Mouse (Mus musculus) liver, embryonic 11.5 days (tissue): ENCODE data around the gene Fer. TPM values are rescaled to one million over a fixed set of nuclear protein-coding genes. Genes with fewer than 3 reads are reported as not detected.

Experiments
- ATAC-seq: fragments of 200-750 bp; cut with Nextera tagmentation; replicated peaks from 2 replicates; pipeline ENCODE4 v1.8.0; 2017; ENCODE audit warnings: moderate number of reproducible peaks, mild to moderate bottlenecking, moderate TSS enrichment, moderate library complexity; ENCODE audit not compliant: low FRiP score
- DNase-seq: peaks from one replicate; pipeline ENCODE4 v3.0.0-alpha.2; 2017; ENCODE audit warnings: low spot score
- H3K27ac ChIP-seq: fragments of 300-500 bp; sonication (generic); 2 replicates; pipeline ENCODE4 v1.5.1; 2014; ENCODE audit warnings: mild to moderate bottlenecking, low read depth, low read length, control low read depth
- H3K27me3 ChIP-seq: fragments of 300-500 bp; sonication (generic); replicated peaks from 2 replicates; pipeline ENCODE4 v1.6.1; 2014; ENCODE audit warnings: low read length, mixed read lengths; ENCODE audit not compliant: control insufficient read depth, insufficient read depth
- H3K36me3 ChIP-seq: fragments of 300-500 bp; sonication (generic); 2 replicates; pipeline ENCODE4 v1.6.1; 2014; ENCODE audit warnings: mild to moderate bottlenecking, low read length, moderate library complexity, mixed read lengths; ENCODE audit not compliant: control insufficient read depth, insufficient read depth
- H3K4me1 ChIP-seq: fragments of 300-500 bp; sonication (generic); replicated peaks from 2 replicates; pipeline ENCODE4 v1.6.1; 2014; ENCODE audit warnings: low read length, mixed read lengths; ENCODE audit not compliant: control insufficient read depth, insufficient read depth
- H3K4me2 ChIP-seq: fragments of 300-500 bp; sonication (generic); 2 replicates; pipeline ENCODE4 v1.6.1; 2014; ENCODE audit warnings: mild to moderate bottlenecking, control low read depth, moderate library complexity
- H3K4me3 ChIP-seq: fragments of 300-500 bp; sonication (generic); 2 replicates; pipeline ENCODE4 v1.5.1; 2014; ENCODE audit warnings: low read depth, low read length, control low read depth
- H3K9ac ChIP-seq: fragments of 300-500 bp; sonication (generic); 2 replicates; pipeline ENCODE4 v1.6.1; 2014; ENCODE audit warnings: low read depth, low read length, control low read depth
- H3K9me3 ChIP-seq: fragments of 300-500 bp; sonication (generic); 2 replicates; pipeline ENCODE4 v1.6.1; 2016; ENCODE audit warnings: low read length, inconsistent platforms, mixed read lengths; ENCODE audit not compliant: control insufficient read depth
- WGBS: fragments of 180-500 bp; shearing (Covaris S2); extraction: QIAGEN DNeasy Blood & Tissue Kit; methylation state at CpG from one replicate; pipeline ENCODE4 v1.1.7; 2014; 5-methylcytosine and 5-hydroxymethylcytosine counted together
- polyA plus RNA-seq: library from polyadenylated mRNA; unstranded; fragments of >200 nt; fragmentation: Nextera tagmentation; extraction: Ambion mirVana; gene quantifications from 2 replicates; pipeline ENCODE4 v1.2.1, GENCODE M21; 2014

The Fer gene
- polyA plus RNA-seq, 1 experiment from 2014 or later = 24.7 TPM

DNA sequence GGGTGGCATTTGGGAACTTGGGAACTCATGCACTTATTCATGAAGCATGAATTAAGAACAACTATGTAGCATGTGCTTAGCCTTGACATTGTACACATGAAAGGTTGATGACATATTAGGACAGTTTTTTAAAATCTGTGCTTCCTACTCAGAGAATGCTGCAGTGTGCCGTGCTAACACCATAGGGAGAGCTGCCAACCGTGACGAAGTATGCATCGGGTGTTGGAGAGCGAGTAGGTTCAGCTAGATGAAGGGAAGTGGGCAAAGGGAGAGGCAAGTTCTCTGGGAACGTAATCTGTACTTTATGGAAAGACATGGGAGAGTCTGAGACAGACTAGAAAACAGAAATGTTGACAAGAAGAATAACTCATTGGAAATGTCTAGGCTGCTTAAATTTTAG is 253.9 kb downstream of the Fer start:
- no peak overlapping the region for H3K4me3 ChIP-seq
- 90% methylated on average over 6 of the region's 6 CpGs for WGBS
- no peaks in the 10 kb centered on the region for H3K27me3 ChIP-seq
- H3K4me2 ChIP-seq = no peak overlapping the region
- DNase-seq = no peak
- no peak overlapping the region for H3K9ac ChIP-seq
- no peaks in the 10 kb centered on the region for H3K4me1 ChIP-seq
- no peak for ATAC-seq
- H3K9me3 ChIP-seq = no peaks in the 10 kb centered on the region
- H3K36me3 ChIP-seq = no peaks in the 10 kb centered on the region
- no peak overlapping the region for H3K27ac ChIP-seq

DNA sequence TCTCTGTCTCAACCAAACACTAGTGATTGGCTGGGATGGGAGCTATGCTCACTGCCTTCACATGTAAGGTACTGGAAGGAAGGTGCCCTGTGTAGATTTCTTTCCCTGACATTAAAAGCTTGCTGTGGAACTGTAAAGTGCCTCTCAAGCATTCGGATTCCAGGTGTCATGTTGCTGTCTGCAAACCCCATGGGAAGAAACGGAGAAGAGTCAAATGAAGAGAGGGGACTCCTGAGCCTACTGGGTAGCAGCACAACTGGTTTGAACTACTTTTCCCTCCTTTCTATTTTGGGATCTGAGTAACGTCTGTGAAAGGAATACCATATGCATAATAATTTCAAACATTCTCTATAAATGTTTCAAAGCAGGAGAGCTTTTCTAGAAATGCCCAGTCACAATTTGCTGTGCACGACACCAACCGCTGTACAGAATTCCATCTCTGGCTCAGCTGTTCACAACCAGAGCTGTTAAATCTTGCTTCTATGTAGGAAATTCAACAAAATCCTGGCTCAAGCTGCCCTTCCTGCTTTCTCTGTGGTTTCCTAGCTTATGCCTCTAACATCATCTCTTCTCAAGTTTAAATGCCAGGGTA is 256.9 kb downstream of the Fer start:
- no peaks in the 10 kb centered on the region for H3K4me1 ChIP-seq
- WGBS = 81% methylated on average over 5 of the region's 5 CpGs
- DNase-seq (no peak), ATAC-seq (no peak)
- no peak overlapping the region for H3K27ac ChIP-seq
- H3K9ac ChIP-seq = no peak overlapping the region
- no peaks in the 10 kb centered on the region for H3K9me3 ChIP-seq
- no peaks in the 10 kb centered on the region for H3K27me3 ChIP-seq
- no peak overlapping the region for H3K4me2 ChIP-seq
- H3K36me3 ChIP-seq = no peaks in the 10 kb centered on the region
- no peak overlapping the region for H3K4me3 ChIP-seq

DNA sequence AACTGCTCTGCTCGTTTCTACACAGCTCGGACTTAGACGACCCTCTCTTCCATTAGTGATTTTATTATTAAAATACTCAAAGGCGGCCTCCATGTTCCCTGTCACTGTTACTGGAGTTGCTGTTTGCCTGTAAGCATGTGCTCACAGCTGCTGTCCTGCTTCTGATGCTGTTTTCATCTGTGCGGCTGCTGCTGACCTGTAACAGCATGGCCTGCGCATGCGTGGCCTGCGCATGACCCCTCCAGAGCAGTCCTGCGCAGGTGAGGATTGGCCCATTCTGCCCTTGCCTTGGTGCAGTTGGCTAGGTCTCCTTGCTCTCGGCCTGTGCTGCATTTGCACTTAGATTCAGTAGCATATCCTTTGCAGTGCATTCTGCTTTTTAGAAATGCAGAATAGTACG is 259.7 kb downstream of the Fer start:
- Histone ChIP-seq H3K27me3 (no peaks in the 10 kb centered on the region), H3K9ac (no peak overlapping the region), H3K36me3 (no peaks in the 10 kb centered on the region), H3K4me1 (no peaks in the 10 kb centered on the region), H3K4me3 (no peak overlapping the region), H3K4me2 (no peak overlapping the region), H3K9me3 (no peaks in the 10 kb centered on the region), H3K27ac (no peak overlapping the region)
- WGBS = 93% methylated on average over 11 of the region's 11 CpGs
- ATAC-seq (no peak), DNase-seq (no peak)

- Histone ChIP-seq H3K4me3 (no peak overlapping the region), H3K4me2 (no peak overlapping the region), H3K27me3 (no peaks in the 10 kb centered on the region), H3K9ac (no peak overlapping the region), H3K36me3 (no peaks in the 10 kb centered on the region), H3K27ac (no peak overlapping the region), H3K9me3 (no peaks in the 10 kb centered on the region), H3K4me1 (no peaks in the 10 kb centered on the region)
- DNase-seq (peak; percentile 16), ATAC-seq (no peak)
- WGBS = 83% methylated on average over 3 of the region's 3 CpGs
Observed at GRCm38 (mm10) chr17:64123732-64124131, 260.9 kb downstream of the Fer start.

DNA sequence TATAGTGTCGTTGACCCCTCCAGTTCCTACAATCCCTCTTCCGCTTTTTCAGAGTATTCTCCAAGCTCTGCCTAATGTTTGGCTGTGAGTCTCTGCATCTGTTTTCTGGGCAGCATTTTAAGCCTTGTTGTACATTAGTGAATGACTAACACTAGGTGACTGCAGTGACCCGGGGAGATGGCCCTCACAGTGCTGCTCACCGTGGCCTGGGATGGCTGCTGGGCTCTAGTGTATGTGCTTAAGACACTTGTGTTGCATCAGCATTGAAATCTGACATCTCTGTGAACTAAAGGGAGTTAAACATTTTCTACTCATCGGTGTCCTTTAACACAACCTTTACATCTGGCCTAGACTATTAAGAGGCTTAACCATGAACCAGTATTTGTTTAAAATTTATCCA is 264.0 kb downstream of the Fer start:
- H3K9ac ChIP-seq = no peak overlapping the region
- no peak overlapping the region for H3K4me3 ChIP-seq
- H3K4me1 ChIP-seq = no peaks in the 10 kb centered on the region
- 86% methylated on average over 5 of the region's 5 CpGs for WGBS
- no peaks in the 10 kb centered on the region for H3K36me3 ChIP-seq
- no peak overlapping the region for H3K27ac ChIP-seq
- no peak overlapping the region for H3K4me2 ChIP-seq
- H3K27me3 ChIP-seq = no peaks in the 10 kb centered on the region
- no peaks in the 10 kb centered on the region for H3K9me3 ChIP-seq
- ATAC-seq (no peak), DNase-seq (peak; percentile 10)

DNA sequence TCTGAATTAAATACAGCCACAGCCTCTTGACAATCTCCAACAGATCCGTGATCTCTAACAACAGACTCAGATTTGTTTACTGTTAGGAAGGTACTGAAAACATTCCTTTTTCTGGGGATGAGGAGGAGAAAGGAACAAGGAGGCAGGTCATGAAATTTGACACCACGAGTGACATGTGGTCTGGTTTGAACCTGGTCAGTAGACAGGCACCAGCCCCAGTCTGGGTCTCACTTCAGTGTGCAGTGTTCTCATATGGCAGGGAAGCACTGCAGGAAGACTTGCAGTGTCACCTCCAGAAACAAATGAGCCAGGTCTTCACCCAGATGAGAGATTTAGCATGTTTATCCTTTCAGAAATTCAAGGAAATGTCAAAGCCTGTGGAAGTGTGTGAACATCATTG is 266.9 kb downstream of the Fer start:
- 45% methylated on average over 2 of the region's 2 CpGs for WGBS
- Histone ChIP-seq H3K4me1 (no peaks in the 10 kb centered on the region), H3K9me3 (no peaks in the 10 kb centered on the region), H3K4me3 (no peak overlapping the region), H3K9ac (no peak overlapping the region), H3K4me2 (no peak overlapping the region), H3K27me3 (no peaks in the 10 kb centered on the region), H3K27ac (no peak overlapping the region), H3K36me3 (no peaks in the 10 kb centered on the region)
- ATAC-seq (no peak), DNase-seq (no peak)

DNA sequence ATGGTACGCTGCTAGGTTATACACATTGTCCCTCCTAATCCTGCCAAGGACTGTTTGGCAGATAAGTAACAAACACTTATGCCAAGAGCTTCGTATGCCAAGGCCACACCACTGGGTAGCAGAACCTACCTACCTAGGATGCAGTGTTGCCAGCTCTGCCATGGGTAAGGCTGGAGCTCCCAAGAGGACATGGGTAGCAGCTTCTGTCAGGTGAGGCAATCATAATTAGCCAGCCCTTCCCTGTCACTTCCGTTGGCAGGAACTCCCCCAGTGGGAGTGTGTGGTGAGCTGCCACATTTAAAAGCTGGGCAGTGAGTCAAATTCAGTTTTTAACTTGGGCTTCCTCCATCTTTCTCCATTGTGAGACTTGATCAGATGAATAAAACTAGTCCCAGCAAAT is 267.5 kb downstream of the Fer start:
- no peak for DNase-seq
- no peaks in the 10 kb centered on the region for H3K27me3 ChIP-seq
- no peak for ATAC-seq
- H3K4me1 ChIP-seq = no peaks in the 10 kb centered on the region
- no peaks in the 10 kb centered on the region for H3K36me3 ChIP-seq
- WGBS = 70% methylated on average over 3 of the region's 3 CpGs
- no peak overlapping the region for H3K27ac ChIP-seq
- H3K9me3 ChIP-seq = no peaks in the 10 kb centered on the region
- no peak overlapping the region for H3K4me3 ChIP-seq
- H3K9ac ChIP-seq = no peak overlapping the region
- H3K4me2 ChIP-seq = no peak overlapping the region

GRCm38 (mm10) chr17:64132183-64132582 is 269.3 kb downstream of the Fer start:
- H3K9me3 ChIP-seq = no peaks in the 10 kb centered on the region
- H3K4me2 ChIP-seq = no peak overlapping the region
- no peaks in the 10 kb centered on the region for H3K36me3 ChIP-seq
- H3K9ac ChIP-seq = no peak overlapping the region
- no peak overlapping the region for H3K27ac ChIP-seq
- no peaks in the 10 kb centered on the region for H3K27me3 ChIP-seq
- H3K4me1 ChIP-seq = no peaks in the 10 kb centered on the region
- no peak for DNase-seq
- no peak for ATAC-seq
- H3K4me3 ChIP-seq = no peak overlapping the region
- 72% methylated on average over 6 of the region's 6 CpGs for WGBS

GRCm38 (mm10) chr17:64135941-64136650 is 273.2 kb downstream of the Fer start:
- no peak for DNase-seq
- WGBS = 72% methylated on average over 8 of the region's 8 CpGs

More at GRCm38 (mm10) chr17:64135941-64136650, 273.2 kb downstream of the Fer start:
- Histone ChIP-seq H3K36me3 (0 out of 2 replicates have a peak, but pooled peaks cover 2% of the 10 kb centered on the region), H3K9ac (no peak overlapping the region), H3K4me3 (no peak overlapping the region), H3K27ac (no peak overlapping the region), H3K9me3 (no peaks in the 10 kb centered on the region), H3K27me3 (no peaks in the 10 kb centered on the region), H3K4me1 (no peaks in the 10 kb centered on the region), H3K4me2 (no peak overlapping the region)
- no peak; the same call in 1 of the 2 replicates for ATAC-seq
